Comparison of ENCODE assay signal across 8 mouse cellular contexts in genomic region chr2:126151855-126152571, GRCm38 (mm10). TPM values are rescaled to one million over a fixed set of nuclear protein-coding genes. Genes with fewer than 3 reads are reported as not detected.
DNase-seq lines count a peak whose midpoint lies in the region; ATAC-seq and TF ChIP-seq lines count a peak whose summit lies in the region.

TSS of gene Fam227b (minus strand) at chr2:126152004.
TSS of gene Dtwd1 (plus strand) at chr2:126152141.

- peaks cover 15% of the 10 kb centered on the region for H3K4me1 ChIP-seq in forebrain, embryonic 10.5 days
- H3K4me1 ChIP-seq in heart, embryonic 15.5 days (replicated peaks), result peaks cover 6% of the 10 kb centered on the region
- H3K4me1 ChIP-seq in liver, embryonic 14.5 days (replicated peaks; ENCODE audit: control insufficient read depth in 2 of 2, insufficient read depth in 2 of 2, low read length in 1 of 2), result peaks cover 12 to 15% of the 10 kb centered on the region in 2 experiments
- H3K4me1 ChIP-seq in neural tube, embryonic 11.5 days (ENCODE audit: control insufficient read depth, insufficient read depth, low read length), result no peaks in the 10 kb centered on the region
- H3K4me1 ChIP-seq in stomach, postnatal 0 days (replicated peaks; ENCODE audit: control insufficient read depth, insufficient read depth), result no peaks in the 10 kb centered on the region

- peak within 1 kb of the TSS; percentile 97 for H3K27ac ChIP-seq in forebrain, embryonic 10.5 days
- H3K27ac ChIP-seq in heart, embryonic 15.5 days, result peak within 1 kb of the TSS; percentile 97
- peak within 1 kb of the TSS; percentile 87 for H3K27ac ChIP-seq in liver, embryonic 14.5 days
- peak within 1 kb of the TSS; percentile 76 for H3K27ac ChIP-seq in neural tube, embryonic 11.5 days (ENCODE audit: low read depth, low read length)
- H3K27ac ChIP-seq in stomach, postnatal 0 days (replicated peaks), result peak within 1 kb of the TSS; percentile 95

- H3K4me2 ChIP-seq in heart, embryonic 15.5 days, result peak within 1 kb of the TSS; percentile 70
- H3K4me2 ChIP-seq in liver, embryonic 14.5 days (ENCODE audit: low read depth), result peak within 1 kb of the TSS; percentile 58
- peak within 1 kb of the TSS; percentile 54 for H3K4me2 ChIP-seq in neural tube, embryonic 11.5 days (ENCODE audit: low read depth)
- peak within 1 kb of the TSS; percentile 61 for H3K4me2 ChIP-seq in stomach, postnatal 0 days (replicated peaks; ENCODE audit: low read depth)

- no peaks in the 10 kb centered on the region for H3K27me3 ChIP-seq in forebrain, embryonic 10.5 days (ENCODE audit: poor library complexity, severe bottlenecking)
- peaks cover 4% of the 10 kb centered on the region; the same call in 1 of the 2 replicates for H3K27me3 ChIP-seq in heart, embryonic 15.5 days
- no peaks in the 10 kb centered on the region for H3K27me3 ChIP-seq in liver, embryonic 14.5 days (ENCODE audit: control insufficient read depth, insufficient read depth, low read length)
- H3K27me3 ChIP-seq in neural tube, embryonic 11.5 days (ENCODE audit: control insufficient read depth, insufficient read depth, low read length), result no peaks in the 10 kb centered on the region
- H3K27me3 ChIP-seq in stomach, postnatal 0 days (ENCODE audit: control insufficient read depth, insufficient read depth, low read length), result no peaks in the 10 kb centered on the region

- DNase-seq in CD8-positive naive resting alpha-beta T cell, adult 2 months (ENCODE audit: low read depth in 2 of 2, low spot score in 2 of 2), result peak; percentile 98
- peak; percentile 97 for DNase-seq in c-Kit-positive CD71-negative TER-119-negative erythroid progenitor cells, embryonic 14.5 days (ENCODE audit: low read depth)
- DNase-seq in forebrain, embryonic 10.5 days (ENCODE audit: extremely low spot score, low spot score), result peak; percentile 94
- DNase-seq in kidney, postnatal 25 days, result peak; percentile 98 to 99
- peak; percentile 94 to 95 (median 95) for DNase-seq in liver, embryonic 14.5 days (ENCODE audit: low read depth in 3 of 3, low spot score in 3 of 3)
- DNase-seq in neural tube, embryonic 11.5 days (ENCODE audit: low spot score), result peak; percentile 98
- peak; percentile 98 for DNase-seq in stomach, postnatal 0 days (ENCODE audit: low spot score)

- H3K36me3 ChIP-seq in forebrain, embryonic 10.5 days (replicated peaks), result peaks cover 19% of the 10 kb centered on the region
- no peaks in the 10 kb centered on the region for H3K36me3 ChIP-seq in heart, embryonic 15.5 days
- peaks cover 12% of the 10 kb centered on the region; the same call in 1 of the 2 replicates for H3K36me3 ChIP-seq in liver, embryonic 14.5 days (replicated peaks; ENCODE audit: control insufficient read depth, insufficient read depth, low read depth)
- no peaks in the 10 kb centered on the region for H3K36me3 ChIP-seq in neural tube, embryonic 11.5 days (ENCODE audit: control insufficient read depth, insufficient read depth, low read length)
- no peaks in the 10 kb centered on the region for H3K36me3 ChIP-seq in stomach, postnatal 0 days (ENCODE audit: control insufficient read depth, insufficient read depth, low read length)

- WGBS in forebrain, embryonic 10.5 days, result under 1% methylated on average over 56 of the region's 57 CpGs
- WGBS in heart, embryonic 15.5 days, result under 1% methylated on average over 57 of the region's 57 CpGs
- WGBS in liver, embryonic 14.5 days (ENCODE audit: insufficient replicate concordance), result under 1% methylated on average over 57 of the region's 57 CpGs
- WGBS in neural tube, embryonic 11.5 days, result under 1% methylated on average over 56 of the region's 57 CpGs
- under 1% methylated on average over 53 of the region's 57 CpGs for WGBS in stomach, postnatal 0 days

- H3K4me3 ChIP-seq in forebrain, embryonic 10.5 days, result peak within 1 kb of the TSS; percentile 84
- peak within 1 kb of the TSS; percentile 95 for H3K4me3 ChIP-seq in heart, embryonic 15.5 days
- peak within 1 kb of the TSS; percentile 89 to 96 for H3K4me3 ChIP-seq in liver, embryonic 14.5 days (ENCODE audit: insufficient read depth in 1 of 2, low read depth in 2 of 2, low read length in 2 of 2)
- peak within 1 kb of the TSS; percentile 73 for H3K4me3 ChIP-seq in neural tube, embryonic 11.5 days (ENCODE audit: low read depth, low read length)
- H3K4me3 ChIP-seq in stomach, postnatal 0 days (ENCODE audit: low read depth, low read length), result peak within 1 kb of the TSS; percentile 76

- H3K9me3 ChIP-seq in forebrain, embryonic 10.5 days, result no peaks in the 10 kb centered on the region
- H3K9me3 ChIP-seq in heart, embryonic 15.5 days (replicated peaks), result no peaks in the 10 kb centered on the region
- H3K9me3 ChIP-seq in liver, embryonic 14.5 days (ENCODE audit: control insufficient read depth, low read length), result no peaks in the 10 kb centered on the region
- no peaks in the 10 kb centered on the region for H3K9me3 ChIP-seq in neural tube, embryonic 11.5 days (ENCODE audit: control insufficient read depth, low read length)
- no peaks in the 10 kb centered on the region for H3K9me3 ChIP-seq in stomach, postnatal 0 days (ENCODE audit: control insufficient read depth, low read length)

- H3K9ac ChIP-seq in heart, embryonic 15.5 days, result peak within 1 kb of the TSS; percentile 98
- peak within 1 kb of the TSS; percentile 95 for H3K9ac ChIP-seq in liver, embryonic 14.5 days (replicated peaks)
- H3K9ac ChIP-seq in neural tube, embryonic 11.5 days (ENCODE audit: low read length), result peak within 1 kb of the TSS; percentile 94
- peak within 1 kb of the TSS; percentile 89 for H3K9ac ChIP-seq in stomach, postnatal 0 days (ENCODE audit: low read length)

- no peak for TF ChIP-seq CTCF in liver, embryonic 14.5 days (IDR thresholded peaks at IDR 0.05; ENCODE audit: low read depth)
- 0 out of 2 replicates have a peak, but pooled peaks have one; percentile 1 for TF ChIP-seq CTCF in stomach, postnatal 0 days (IDR thresholded peaks at IDR 0.05; ENCODE audit: low read depth)

- peak; percentile 99 for ATAC-seq in heart, embryonic 15.5 days (replicated peaks; ENCODE audit: insufficient number of reproducible peaks, insufficient read depth, low FRiP score, low read depth)
- ATAC-seq in liver, embryonic 14.5 days (ENCODE audit: insufficient read depth), result peak; percentile 98
- ATAC-seq in neural tube, embryonic 11.5 days (ENCODE audit: insufficient read depth, low FRiP score, low TSS enrichment), result peak; percentile 99
- peak; percentile 99 for ATAC-seq in stomach, postnatal 0 days (ENCODE audit: low FRiP score, low TSS enrichment)

- TF ChIP-seq EP300 in liver, embryonic 14.5 days (IDR thresholded peaks at IDR 0.05; ENCODE audit: low read depth), result peak; percentile 40; the same call in 1 of the 2 replicates
- peak; percentile 57 for TF ChIP-seq EP300 in stomach, postnatal 0 days (optimal IDR thresholded peaks at IDR 0.05)

RNA-seq across cellular contexts. Expression of gene Fam227b, which starts in this region (rescaled TPM):
- not detected in 2 replicates for polyA plus RNA-seq in forebrain, embryonic 10.5 days (2016; fragmentation: Nextera tagmentation; extraction: Ambion mirVana)
- not detected in 2 replicates for polyA plus RNA-seq in heart, embryonic 15.5 days (2015; fragmentation: Nextera tagmentation; extraction: Ambion mirVana)
- not detected in 2 replicates for polyA plus RNA-seq in liver, embryonic 14.5 days (2012; rRNA removed)
- not detected in 2 replicates for polyA plus RNA-seq in liver, embryonic 14.5 days (2014; fragmentation: Nextera tagmentation; extraction: Ambion mirVana)
- not detected in 2 replicates for polyA plus RNA-seq in neural tube, embryonic 11.5 days (2014; fragmentation: Nextera tagmentation; extraction: Ambion mirVana)
- not detected in 2 replicates for polyA plus RNA-seq in stomach, postnatal 0 days (2015; fragmentation: Nextera tagmentation; extraction: Ambion mirVana)

RNA-seq across cellular contexts. Expression of gene Dtwd1, which starts in this region (rescaled TPM):
- 33.3 and 37.6 TPM in 2 replicates for polyA plus RNA-seq in forebrain, embryonic 10.5 days (2016; fragmentation: Nextera tagmentation; extraction: Ambion mirVana)
- polyA plus RNA-seq in heart, embryonic 15.5 days (2015; fragmentation: Nextera tagmentation; extraction: Ambion mirVana), result 15.2 and 17.1 TPM in 2 replicates
- polyA plus RNA-seq in liver, embryonic 14.5 days (2012; rRNA removed), result 7.3 and 12.6 TPM in 2 replicates
- 24.3 and 27.6 TPM in 2 replicates for polyA plus RNA-seq in liver, embryonic 14.5 days (2014; fragmentation: Nextera tagmentation; extraction: Ambion mirVana)
- 21.9 and 24.7 TPM in 2 replicates for polyA plus RNA-seq in neural tube, embryonic 11.5 days (2014; fragmentation: Nextera tagmentation; extraction: Ambion mirVana)
- 20.8 and 21.2 TPM in 2 replicates for polyA plus RNA-seq in stomach, postnatal 0 days (2015; fragmentation: Nextera tagmentation; extraction: Ambion mirVana)

Comparison
In these comparisons a context has a peak if more than half of its experiments do, and no peak if none do; other contexts are left out.
1. Peak in every context shown above with its lines: DNase-seq, ATAC-seq, H3K4me3 ChIP-seq and H3K27ac ChIP-seq.